Mouse (Mus musculus) cerebellum, postnatal 14 days (tissue): ENCODE measurements around the gene Hist1h4n.
A peak's percentile ranks its signal among the peaks of the same experiment; 100 is the strongest.
"Not testable (repeated sequence)": the region's sequence is repeated elsewhere in the genome, so short reads cannot be mapped to it uniquely, and the experiment has no call there.

Experiments used
- DNase-seq, 2 experiments: peaks; one replicate each; pipeline ENCODE4 v3.0.0; 2021; ENCODE audit warnings: mixed read lengths in 2 of 2

The Hist1h4n gene

GRCm38 (mm10) chr13:21831418-21832394, at the start of gene Hist1h4n:
Gene Hist1h4n (minus strand): TSS chr13:21832196.
- peak in 1 of 2 experiments; percentile 51 for DNase-seq

GRCm38 (mm10) chr13:21880735-21881134, 48.7 kb upstream of the Hist1h4n start:
- DNase-seq: no peak

GRCm38 (mm10) chr13:21865503-21865902, 33.5 kb upstream of the Hist1h4n start:
- DNase-seq: not testable (repeated sequence)

- no peak for DNase-seq
Observed at GRCm38 (mm10) chr13:21861608-21862007, 29.6 kb upstream of the Hist1h4n start.

GRCm38 (mm10) chr13:21855698-21856162, 23.7 kb upstream of the Hist1h4n start:
- peak; percentile 65 to 75 for DNase-seq

- DNase-seq: peak; percentile 81
Observed at GRCm38 (mm10) chr13:21855146-21855545, 23.1 kb upstream of the Hist1h4n start.

- DNase-seq: peak; percentile 51 to 73
Observed at GRCm38 (mm10) chr13:21852215-21852945, 20.4 kb upstream of the Hist1h4n start.

GRCm38 (mm10) chr13:21850696-21851095, 18.7 kb upstream of the Hist1h4n start:
- DNase-seq: not testable (repeated sequence)

- no peak for DNase-seq
Observed at GRCm38 (mm10) chr13:21847883-21848282, 15.9 kb upstream of the Hist1h4n start.

GRCm38 (mm10) chr13:21846356-21846755, 14.4 kb upstream of the Hist1h4n start:
- not testable (repeated sequence) for DNase-seq

GRCm38 (mm10) chr13:21840508-21840907, 8.5 kb upstream of the Hist1h4n start:
- not testable (repeated sequence) for DNase-seq

GRCm38 (mm10) chr13:21833461-21833860, 1.5 kb upstream of the Hist1h4n start, which contains the start of the genes Hist1h2ap and Hist1h2br:
Gene Hist1h2ap (minus strand): TSS chr13:21833507.
Gene Hist1h2br (plus strand): TSS chr13:21833743.
- DNase-seq: not testable (repeated sequence)

- DNase-seq: no peak
Observed at GRCm38 (mm10) chr13:21830344-21830743, 1.7 kb downstream of the Hist1h4n start.

- no peak for DNase-seq
Observed at GRCm38 (mm10) chr13:21828511-21828910, 3.5 kb downstream of the Hist1h4n start.

- not testable (repeated sequence) for DNase-seq
Observed at GRCm38 (mm10) chr13:21820082-21820890, 11.7 kb downstream of the Hist1h4n start.

GRCm38 (mm10) chr13:21812092-21812491, 19.9 kb downstream of the Hist1h4n start:
- not testable (repeated sequence) for DNase-seq

GRCm38 (mm10) chr13:21811539-21811938, 20.5 kb downstream of the Hist1h4n start, which contains the start of gene Hist1h4m:
Gene Hist1h4m (plus strand): TSS chr13:21811746.
- DNase-seq: peak; percentile 18 to 58

GRCm38 (mm10) chr13:21811074-21811473, 20.9 kb downstream of the Hist1h4n start:
- DNase-seq: not testable (repeated sequence)

- not testable (repeated sequence) for DNase-seq
Observed at GRCm38 (mm10) chr13:21810073-21810472, 21.9 kb downstream of the Hist1h4n start, which contains the start of the genes Hist1h2bq and Hist1h2ao. Gene Hist1h2bq (minus strand): TSS chr13:21810197. Gene Hist1h2ao (plus strand): TSS chr13:21810465.

GRCm38 (mm10) chr13:21803058-21803457, 28.9 kb downstream of the Hist1h4n start:
- DNase-seq: not testable (repeated sequence)

GRCm38 (mm10) chr13:21797163-21797562, 34.8 kb downstream of the Hist1h4n start:
- DNase-seq: not testable (repeated sequence)

- DNase-seq: no peak
Observed at GRCm38 (mm10) chr13:21795584-21795983, 36.4 kb downstream of the Hist1h4n start.
